Mouse (Mus musculus) hematopoietic stem cell, adult 5-6 weeks (primary cell): ENCODE results near the gene Mapk8. TPM values are rescaled to one million over a fixed set of nuclear protein-coding genes. Genes with fewer than 3 reads are reported as not detected.

Experiments
- ATAC-seq, 2 experiments: fragments of 125-278 bp in 1 of 2; replicated peaks in 1 of 2; 2 replicates each; pipeline ENCODE4 v1.8.0; 2016 to 2017; ENCODE audit warnings: inconsistent platforms in 2 of 2, mild to moderate bottlenecking in 2 of 2, moderate number of reproducible peaks in 2 of 2, low read depth in 1 of 2, moderate TSS enrichment in 1 of 2; ENCODE audit not compliant: low FRiP score in 2 of 2, poor library complexity in 2 of 2, severe bottlenecking in 2 of 2, insufficient read depth in 1 of 2, low TSS enrichment in 1 of 2
- total RNA-seq: library from RNA; stranded (forward); fragments of 172-1452, 232-1000 nt; gene quantifications from 2 replicates; pipeline ENCODE4 v1.2.3, GENCODE M21; 2017

Gene Mapk8
- total RNA-seq, 1 experiment from 2014 or later: 89.5 TPM

GRCm38 (mm10) chr14:33418311-33418909 is 28.5 kb downstream of the Mapk8 start:
- ATAC-seq: no peak

- ATAC-seq: no peak
These were observed 31.2 kb downstream of the Mapk8 start for GRCm38 (mm10) chr14:33415746-33416145.

GRCm38 (mm10) chr14:33402331-33402730 is 44.6 kb downstream of the Mapk8 start:
- no peak for ATAC-seq

- peak; percentile 57 to 60; a peak in 3 of 4 replicates for ATAC-seq
These were observed 46.9 kb downstream of the Mapk8 start for GRCm38 (mm10) chr14:33400019-33400418.

GRCm38 (mm10) chr14:33398065-33398860 is 48.7 kb downstream of the Mapk8 start:
- no peak for ATAC-seq

GRCm38 (mm10) chr14:33380830-33381457 is 66.0 kb downstream of the Mapk8 start:
- ATAC-seq: no peak

- no peak for ATAC-seq
These were observed 68.2 kb downstream of the Mapk8 start for GRCm38 (mm10) chr14:33378723-33379122.

- no peak for ATAC-seq
These were observed 69.7 kb downstream of the Mapk8 start for GRCm38 (mm10) chr14:33377211-33377610.

GRCm38 (mm10) chr14:33374089-33374488 is 72.9 kb downstream of the Mapk8 start:
- ATAC-seq: no peak

- ATAC-seq: no peak
These were observed 73.7 kb downstream of the Mapk8 start for GRCm38 (mm10) chr14:33373271-33373670.

- peak; percentile 63 to 67 for ATAC-seq
These were observed 75.7 kb downstream of the Mapk8 start for GRCm38 (mm10) chr14:33371248-33371647.

- ATAC-seq: 0 out of 4 replicates have a peak, but pooled peaks of 1 of the 2 experiments have one; percentile 39
These were observed 76.9 kb downstream of the Mapk8 start for GRCm38 (mm10) chr14:33370056-33370455.

GRCm38 (mm10) chr14:33369375-33369774 is 77.6 kb downstream of the Mapk8 start:
- ATAC-seq: no peak

- no peak for ATAC-seq
These were observed 79.8 kb downstream of the Mapk8 start for GRCm38 (mm10) chr14:33366891-33367777.

- no peak for ATAC-seq
These were observed 82.9 kb downstream of the Mapk8 start for GRCm38 (mm10) chr14:33364061-33364460.

- ATAC-seq: no peak
These were observed 83.3 kb downstream of the Mapk8 start for GRCm38 (mm10) chr14:33363611-33364010.

GRCm38 (mm10) chr14:33362807-33363206 is 84.2 kb downstream of the Mapk8 start:
- ATAC-seq: no peak
